Comparison of ENCODE assay signal across 30 mouse cellular contexts in genomic region chr3:102733050-102733449, GRCm38 (mm10). TPM values are rescaled to one million over a fixed set of nuclear protein-coding genes. Genes with fewer than 3 reads are reported as not detected.
A peak's percentile ranks its signal among the peaks of the same experiment; 100 is the strongest.
DNase-seq lines count a peak whose midpoint lies in the region; ATAC-seq and TF ChIP-seq lines count a peak whose summit lies in the region.
"Had no signal": no experiment of that assay in that cellular context is flagged by ENCODE, and none has a peak within 500 bp of the region (broad histone marks: within the 10 kb centered on the region; RNA-seq: fewer than 3 reads in every experiment).

No protein-coding gene starts in this region.

- peak overlapping the region; percentile 87 for H3K27ac ChIP-seq in spleen, adult 2 months (ENCODE audit: insufficient read depth, low read length)
- H3K27ac ChIP-seq in kidney, adult 2 months (ENCODE audit: insufficient read depth, low read depth, low read length): no peak overlapping the region
- H3K27ac ChIP-seq: forebrain, embryonic 10.5 days; hindbrain, embryonic 15.5 days; kidney, postnatal 0 days; limb, embryonic 15.5 days; liver, embryonic 14.5 days; midbrain, embryonic 13.5 days had no signal

- peak; percentile 61 for DNase-seq in heart, adult 11 months
- DNase-seq in heart, postnatal 4 days: no peak
- DNase-seq in spleen, adult 2 months (ENCODE audit: low read depth in 1 of 2, low spot score in 2 of 2): peak; percentile 26 to 56
- no peak for DNase-seq in spleen, postnatal 14 days (ENCODE audit: low spot score in 2 of 2)
- DNase-seq in frontal cortex, adult 2 months (ENCODE audit: extremely low spot score in 1 of 2, low spot score in 1 of 2): no peak
- no peak for DNase-seq in kidney, adult 2 months
- DNase-seq: adrenal gland, adult 8-10 months; cerebellum, adult 11-12 months; cerebellum, postnatal 10 days; gastrocnemius, adult 2 months; heart, postnatal 36 days; kidney, adult 18-20 months; left cerebral cortex, postnatal 4 days; lung, embryonic 14.5 days; thymus, postnatal 25 days had no signal

- TF ChIP-seq POLR2A in spleen, adult 2 months (IDR thresholded peaks at IDR 0.05; ENCODE audit: low read depth, low read length): no peak
- TF ChIP-seq POLR2A in kidney, adult 2 months (IDR thresholded peaks at IDR 0.05; ENCODE audit: low read depth, low read length): no peak

- no peak for TF ChIP-seq CTCF in spleen, adult 2 months (IDR thresholded peaks at IDR 0.05; ENCODE audit: extremely low read depth, insufficient read depth, insufficient read length, insufficient replicate concordance)
- no peak for TF ChIP-seq CTCF in kidney, adult 2 months (conservative IDR thresholded peaks at IDR 0.05; ENCODE audit: insufficient read depth, insufficient read length, low read depth, low read length)

- no peak overlapping the region for H3K4me3 ChIP-seq in spleen, adult 2 months (ENCODE audit: extremely low read depth, insufficient read depth, insufficient read length)
- no peak overlapping the region for H3K4me3 ChIP-seq in kidney, adult 2 months (ENCODE audit: insufficient read depth, low read depth, low read length)
- H3K4me3 ChIP-seq: hindbrain, embryonic 15.5 days; limb, embryonic 15.5 days; stomach, embryonic 15.5 days had no signal

- no peaks in the 10 kb centered on the region for H3K27me3 ChIP-seq in spleen, adult 2 months (ENCODE audit: control insufficient read depth, insufficient read depth, low read length)
- no peaks in the 10 kb centered on the region; the same call in 1 of the 2 replicates for H3K27me3 ChIP-seq in kidney, adult 2 months (replicated peaks; ENCODE audit: control insufficient read depth, insufficient read depth, low read length)
- H3K27me3 ChIP-seq: hindbrain, embryonic 15.5 days; stomach, embryonic 15.5 days had no signal

- whole genome bisulfite sequencing in spleen, adult 2 months: 21% methylated on average over 3 of the region's 3 CpGs
- WGBS in kidney, adult 2 months: 90% methylated on average over 3 of the region's 3 CpGs

- peaks cover 18% of the 10 kb centered on the region; the same call in 1 of the 2 replicates for H3K4me1 ChIP-seq in spleen, adult 2 months (ENCODE audit: control insufficient read depth, insufficient read depth, insufficient read length)
- H3K4me1 ChIP-seq in kidney, adult 2 months (ENCODE audit: control insufficient read depth, insufficient read depth, low read length): peaks cover under 1% of the 10 kb centered on the region; the same call in 1 of the 2 replicates

- ATAC-seq in hematopoietic stem cell, adult 5-6 weeks (replicated peaks in 1 of 2; ENCODE audit: insufficient read depth in 1 of 2, low FRiP score in 2 of 2, low TSS enrichment in 1 of 2, low read depth in 1 of 2, poor library complexity in 2 of 2, severe bottlenecking in 2 of 2): peak; percentile 39 to 49; a peak in 3 of 4 replicates
- peak; percentile 64; the same call in 1 of the 2 replicates for ATAC-seq in neutrophil, adult 5-6 weeks (ENCODE audit: extremely low read depth, insufficient number of reproducible peaks, low FRiP score, poor library complexity, severe bottlenecking)
- ATAC-seq: midbrain, embryonic 13.5 days had no signal

- H3K36me3 ChIP-seq in spleen, adult 2 months (ENCODE audit: control insufficient read depth, insufficient read depth, low read length): no peaks in the 10 kb centered on the region
- H3K36me3 ChIP-seq in kidney, adult 2 months (ENCODE audit: control insufficient read depth, insufficient read depth, low read length): no peaks in the 10 kb centered on the region
- H3K36me3 ChIP-seq: forebrain, embryonic 10.5 days; hindbrain, embryonic 15.5 days; limb, embryonic 15.5 days; midbrain, embryonic 13.5 days; stomach, embryonic 15.5 days had no signal

RNA-seq across cellular contexts. Expression of gene Tspan2, which starts 1.3 kb away (rescaled TPM):
- total RNA-seq in heart, postnatal 4 days (2021): 10 to 100 TPM; 49.5 to 50.6 TPM
- polyA plus RNA-seq in spleen, adult 2 months (2012; rRNA removed): 1.5 TPM in 2 replicates
- 20.6 and 23.4 TPM in 2 replicates for total RNA-seq in hematopoietic stem cell, adult 5-6 weeks (2017)
- total RNA-seq in neutrophil, adult 5-6 weeks (2017): 32.3 and 35.3 TPM in 2 replicates
- polyA plus RNA-seq in frontal cortex, adult 2 months (2012; rRNA removed): 46.1 and 50.2 TPM in 2 replicates
- polyA plus RNA-seq in kidney, adult 2 months (2012; rRNA removed): 1.4 and 3.0 TPM in 2 replicates
- total RNA-seq: MEL had no signal

RNA-seq across cellular contexts. Expression of gene Tshb, which starts 49.5 kb away (rescaled TPM):
- not detected for total RNA-seq in heart, postnatal 4 days (2021)
- not detected in 2 replicates for polyA plus RNA-seq in spleen, adult 2 months (2012; rRNA removed)
- not detected in 2 replicates for total RNA-seq in hematopoietic stem cell, adult 5-6 weeks (2017)
- 0.47 and 0.74 TPM in 2 replicates for total RNA-seq in neutrophil, adult 5-6 weeks (2017)
- 0.26 TPM in 1 of 2 replicates, not detected in the other for polyA plus RNA-seq in frontal cortex, adult 2 months (2012; rRNA removed)
- polyA plus RNA-seq in kidney, adult 2 months (2012; rRNA removed): not detected in 2 replicates
- total RNA-seq: adrenal gland, adult 8-10 months; gastrocnemius, adult 2 months; heart, adult 8-10 months; heart, postnatal 36 days; layer of hippocampus, postnatal 10 days; left cerebral cortex, adult 8-10 months; left cerebral cortex, postnatal 4 days; MEL; monocyte, adult 5-6 weeks had no signal
- polyA plus RNA-seq: liver, embryonic 14.5 days; small intestine, adult 2 months had no signal

Comparison
In these comparisons a context has a peak if more than half of its experiments do, and no peak if none do; other contexts are left out.
1. DNase-seq: peak in heart, adult 11 months (single experiment) and spleen, adult 2 months (2 of 2); none in heart, postnatal 4 days (single experiment), spleen, postnatal 14 days (0 of 2), frontal cortex, adult 2 months (0 of 2) and kidney, adult 2 months (single experiment).